Mouse (Mus musculus) left cerebral cortex, postnatal 14 days (tissue): ENCODE results near the gene Herc4. TPM values are rescaled to one million over a fixed set of nuclear protein-coding genes. Genes with fewer than 3 reads are reported as not detected.
"Not testable (repeated sequence)": the region's sequence is repeated elsewhere in the genome, so short reads cannot be mapped to it uniquely, and the experiment has no call there.

ENCODE experiments used
- DNase-seq, 2 experiments: peaks; one replicate each; pipeline ENCODE4 v3.0.0; 2021 to 2022; ENCODE audit warnings: low spot score in 2 of 2, mixed read lengths in 1 of 2
- intact Hi-C: fragments of 180-260 bp; cut with DNase I; formaldehyde crosslinking; loops from one replicate; pipeline ENCODE4 v1.15.1; 2025
- total RNA-seq, 2 experiments: library from RNA; stranded (reverse); gene quantifications; 2 replicates each; pipeline ENCODE4 v1.2.3; 2021

Herc4 gene
- total RNA-seq, 2 experiments from 2014 or later = 38.6 to 41.8 TPM

- DNase-seq = peak; percentile 13 to 51
- intact Hi-C loops = loop anchor here (5.0 kb wide), 1 partner anchor 44 kb away; the partner anchor contains the start of genes Dnajc12 and Sirt1
Measured at GRCm38 (mm10) chr10:63337951-63338836, 94.6 kb downstream of the Herc4 start.

GRCm38 (mm10) chr10:63338914-63339643 lies 95.5 kb downstream of the Herc4 start:
- intact Hi-C loops = loop anchor here (5.0 kb wide), 1 partner anchor 43 kb away; the partner anchor contains the start of genes Dnajc12 and Sirt1
- peak; percentile 59 to 83 for DNase-seq

GRCm38 (mm10) chr10:63341351-63341750 lies 97.7 kb downstream of the Herc4 start:
- intact Hi-C loops = no loop called here
- DNase-seq = no peak

- intact Hi-C loops = no loop called here
- DNase-seq = no peak
Measured at GRCm38 (mm10) chr10:63344751-63345150, 101.1 kb downstream of the Herc4 start.

- intact Hi-C loops = no loop called here
- no peak for DNase-seq
Measured at GRCm38 (mm10) chr10:63348291-63348690, 104.7 kb downstream of the Herc4 start.

- intact Hi-C loops = no loop called here
Measured at GRCm38 (mm10) chr10:63350666-63351065, 107.1 kb downstream of the Herc4 start.

GRCm38 (mm10) chr10:63351099-63351498 lies 107.5 kb downstream of the Herc4 start:
- intact Hi-C loops, DNase-seq: not testable (repeated sequence)

More at GRCm38 (mm10) chr10:63350666-63351065, 107.1 kb downstream of the Herc4 start:
- DNase-seq = no peak

- intact Hi-C loops = no loop called here
- peak; percentile 42 to 50 for DNase-seq
Measured at GRCm38 (mm10) chr10:63352111-63352510, 108.5 kb downstream of the Herc4 start.

GRCm38 (mm10) chr10:63360502-63360901 lies 116.9 kb downstream of the Herc4 start:
- intact Hi-C loops = no loop called here
- DNase-seq = no peak

- no peak for DNase-seq
- intact Hi-C loops = no loop called here
Measured at GRCm38 (mm10) chr10:63365918-63366455, 122.4 kb downstream of the Herc4 start.

- intact Hi-C loops = no loop called here
Measured at GRCm38 (mm10) chr10:63367386-63367785, 123.8 kb downstream of the Herc4 start.

More at GRCm38 (mm10) chr10:63367386-63367785, 123.8 kb downstream of the Herc4 start:
- DNase-seq = no peak

Other genes starting within 250 kb of the Herc4 start
- 10 to 100 TPM; 36.0 to 36.6 TPM for gene Hnrnph3, start 219.6 kb upstream of the Herc4 start, total RNA-seq
- 1 to 10 TPM; 1.4 to 1.8 TPM for gene Pbld2, start 219.5 kb upstream of the Herc4 start, total RNA-seq
- under 1 TPM in 1 of 2 experiments, not detected in 1; 0.29 TPM for gene Pbld1, start 183.6 kb upstream of the Herc4 start, total RNA-seq
- gene Atoh7, start 144.2 kb upstream of the Herc4 start, total RNA-seq = 1 to 10 TPM; 1.0 to 1.5 TPM
- 1 to 10 TPM; 4.9 to 5.0 TPM for gene Mypn, start 39.9 kb upstream of the Herc4 start, total RNA-seq
- 10 to 100 TPM; 11.4 to 13.4 TPM for gene Sirt1, start 137.9 kb downstream of the Herc4 start, total RNA-seq
- gene Dnajc12, start 138.6 kb downstream of the Herc4 start, total RNA-seq = 10 to 100 TPM; 13.0 to 14.0 TPM
- gene Gm7075, start 178.0 kb downstream of the Herc4 start, total RNA-seq = not detected
- gene Ctnna3, start 186.3 kb downstream of the Herc4 start, total RNA-seq = 1 to 10 TPM; 1.0 to 2.0 TPM